Mouse (Mus musculus) left cerebral cortex, adult 8-10 months (tissue): Measurements from ENCODE around the gene Runx2. TPM values are rescaled to one million over a fixed set of nuclear protein-coding genes. Genes with fewer than 3 reads are reported as not detected.

Experiments used
- DNase-seq, 2 experiments: peaks; one replicate each; pipeline ENCODE4 v3.0.0; 2022; ENCODE audit warnings: low spot score in 2 of 2
- total RNA-seq, 4 experiments: library from RNA; stranded (reverse); gene quantifications; 2 replicates each; pipeline ENCODE4 v1.2.4; 2022

Gene Runx2
- 10 to 100 TPM in 1 of 4 experiments, 1 to 10 TPM in 3; 8.9 to 12.6 (median 9.8) TPM for total RNA-seq

DNA sequence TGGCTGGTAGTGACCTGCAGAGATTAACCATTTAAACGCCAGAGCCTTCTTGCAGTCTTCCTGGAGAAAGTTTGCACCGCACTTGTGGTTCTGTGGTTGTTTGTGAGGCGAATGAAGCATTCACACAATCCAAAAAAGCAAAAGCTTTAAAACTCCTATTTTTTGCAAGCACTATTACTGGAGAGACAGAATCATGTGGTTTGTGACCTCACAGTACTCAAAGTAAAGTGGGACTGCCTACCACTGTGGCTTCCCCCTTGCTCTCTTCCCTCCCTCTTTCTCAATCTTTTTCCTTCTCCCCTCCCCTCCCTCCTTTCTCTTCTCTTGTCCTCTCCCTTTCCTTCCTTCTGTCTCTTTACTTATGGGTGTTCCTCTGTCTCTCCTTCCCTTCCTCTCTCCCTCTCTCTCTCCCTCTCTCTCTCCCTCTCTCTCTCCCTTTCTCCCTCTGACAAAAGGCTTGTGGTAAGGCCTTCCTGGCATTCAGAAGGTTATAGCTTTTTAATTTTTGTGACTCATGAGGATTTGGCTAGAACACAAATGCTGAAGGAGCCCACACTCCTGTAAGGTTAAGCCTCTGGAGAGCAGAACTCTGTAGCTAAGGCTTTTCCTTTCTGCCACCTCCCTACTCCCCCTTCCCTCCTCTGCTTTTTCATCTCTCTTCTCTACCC lies at the start of gene Runx2:
Gene Runx2 (minus strand): TSS at position 290 of the 668 bp plus-strand sequence.
- DNase-seq: no peak

DNA sequence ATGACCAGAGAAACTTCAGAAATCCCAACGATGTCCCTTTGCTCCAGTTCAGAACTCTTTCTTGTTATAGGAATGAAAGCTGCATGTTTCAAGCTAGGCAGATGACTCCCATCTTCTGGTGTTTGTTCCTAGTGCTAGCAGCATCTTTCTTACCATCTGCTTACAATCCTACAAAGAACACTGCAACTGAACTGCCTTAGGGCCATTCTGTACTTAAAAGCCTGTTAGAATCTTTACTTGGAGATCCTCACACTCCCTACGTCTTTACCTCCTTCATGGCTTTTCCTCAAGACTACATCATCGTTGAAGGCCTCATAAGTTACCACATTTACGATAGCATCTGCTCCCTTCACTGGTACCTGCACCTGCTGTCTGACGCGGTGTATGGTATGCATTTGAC lies 48.6 kb upstream of the Runx2 start:
- no peak for DNase-seq

- DNase-seq: no peak
Observed at GRCm38 (mm10) chr17:44842184-44842583, 27.6 kb upstream of the Runx2 start.

DNA sequence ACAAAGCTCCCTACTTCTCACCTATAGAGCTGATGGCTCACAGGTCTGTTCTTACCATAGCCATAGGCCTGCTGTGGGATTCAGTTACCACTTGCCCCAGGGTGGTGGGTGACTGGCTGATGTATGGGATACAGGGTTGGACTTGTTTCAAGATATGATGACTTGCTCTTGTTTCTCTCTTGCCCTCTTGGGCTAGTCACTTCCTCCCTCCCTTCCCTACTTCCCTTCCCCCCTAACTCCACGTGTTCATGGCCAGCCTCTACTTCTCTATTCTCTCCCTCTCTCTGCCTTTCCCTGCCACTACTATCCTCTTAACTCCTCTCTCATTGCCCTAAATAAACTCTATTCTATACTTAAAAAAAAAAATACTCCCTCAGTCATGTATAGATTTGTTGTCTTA lies 16.6 kb upstream of the Runx2 start:
- DNase-seq: no peak

DNA sequence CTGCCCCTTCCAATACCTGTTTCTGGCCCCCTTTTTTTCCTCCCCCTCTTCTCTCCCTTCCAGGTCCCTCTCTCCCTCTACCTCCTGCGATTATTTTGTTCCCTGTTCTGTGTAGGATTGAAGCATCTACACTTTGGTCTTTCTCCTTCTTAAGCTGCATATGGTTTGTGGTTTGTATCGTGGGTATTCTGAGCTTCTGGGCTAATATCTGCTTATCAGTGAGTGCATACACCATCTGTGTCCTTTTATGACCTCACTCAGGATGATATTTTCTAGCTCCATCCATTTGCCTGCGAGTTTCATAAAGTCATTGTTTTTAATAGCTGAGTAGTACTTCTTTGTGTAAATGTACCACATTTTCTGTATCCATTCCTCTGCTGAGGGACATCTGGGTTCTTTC lies 15.0 kb upstream of the Runx2 start:
- DNase-seq: no peak

- no peak for DNase-seq
Observed at GRCm38 (mm10) chr17:44827964-44828363, 13.4 kb upstream of the Runx2 start.

- no peak for DNase-seq
Observed at GRCm38 (mm10) chr17:44827124-44827523, 12.5 kb upstream of the Runx2 start.

DNA sequence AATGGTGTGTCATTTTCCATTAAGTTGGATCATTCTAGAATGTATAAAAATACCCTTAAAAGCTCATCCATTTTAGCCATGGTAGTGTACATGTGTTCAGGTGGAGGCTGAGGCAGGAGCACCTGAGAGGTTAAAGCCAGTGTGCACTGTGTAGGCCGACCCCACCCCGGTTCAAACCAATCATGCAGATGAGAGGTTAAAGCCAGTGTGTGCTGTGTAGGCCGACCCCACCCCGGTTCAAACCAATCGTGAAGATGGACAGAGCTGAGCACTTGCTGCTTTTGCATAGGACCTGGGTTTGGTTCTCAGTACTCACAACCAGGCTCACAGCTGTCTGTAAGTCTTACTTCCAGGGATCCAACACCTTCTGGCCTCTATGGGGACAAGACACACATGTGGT lies 7.3 kb upstream of the Runx2 start:
- no peak for DNase-seq

DNA sequence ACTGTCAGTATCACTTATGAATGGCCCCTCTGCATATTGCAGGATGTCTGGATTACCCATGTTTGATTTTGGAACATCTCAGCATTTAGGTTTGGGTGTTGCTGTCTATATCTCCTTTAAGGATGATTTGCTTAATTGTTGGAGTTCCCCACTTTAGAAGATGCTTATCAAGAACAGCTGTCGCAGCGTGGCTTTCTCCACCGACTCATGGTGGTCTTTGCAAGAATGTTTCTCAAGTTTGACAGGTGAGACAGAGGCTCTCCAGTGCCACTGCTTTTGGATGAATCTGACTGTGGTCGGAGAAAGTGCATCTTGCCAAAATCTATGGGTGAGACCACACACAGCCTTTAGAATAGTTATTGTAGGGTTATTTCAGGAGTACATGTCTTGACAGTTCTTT lies 5.2 kb upstream of the Runx2 start:
- no peak for DNase-seq

- no peak for DNase-seq
Observed at GRCm38 (mm10) chr17:44818825-44819224, 4.2 kb upstream of the Runx2 start.

DNA sequence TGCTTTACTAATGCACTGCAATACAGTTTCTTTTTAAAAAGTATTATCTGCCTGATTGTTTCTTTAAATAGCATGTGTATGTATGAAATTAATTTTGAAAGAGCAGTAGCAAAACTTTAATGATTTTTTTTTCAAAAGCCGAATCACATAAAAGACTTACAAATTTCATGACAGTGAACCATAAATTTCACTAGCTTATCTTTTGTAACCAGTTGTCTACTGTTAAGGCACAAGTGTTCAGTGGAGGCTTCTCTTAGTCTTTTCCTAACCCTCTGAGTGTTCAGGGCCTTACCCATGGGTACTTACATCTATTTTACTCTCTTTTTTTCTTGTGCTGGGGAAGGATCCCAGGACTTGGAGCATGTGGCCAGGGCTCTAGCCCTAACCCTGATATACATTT lies 7.6 kb downstream of the Runx2 start:
- DNase-seq: no peak

- DNase-seq: no peak
Observed at GRCm38 (mm10) chr17:44797331-44797730, 17.3 kb downstream of the Runx2 start.

DNA sequence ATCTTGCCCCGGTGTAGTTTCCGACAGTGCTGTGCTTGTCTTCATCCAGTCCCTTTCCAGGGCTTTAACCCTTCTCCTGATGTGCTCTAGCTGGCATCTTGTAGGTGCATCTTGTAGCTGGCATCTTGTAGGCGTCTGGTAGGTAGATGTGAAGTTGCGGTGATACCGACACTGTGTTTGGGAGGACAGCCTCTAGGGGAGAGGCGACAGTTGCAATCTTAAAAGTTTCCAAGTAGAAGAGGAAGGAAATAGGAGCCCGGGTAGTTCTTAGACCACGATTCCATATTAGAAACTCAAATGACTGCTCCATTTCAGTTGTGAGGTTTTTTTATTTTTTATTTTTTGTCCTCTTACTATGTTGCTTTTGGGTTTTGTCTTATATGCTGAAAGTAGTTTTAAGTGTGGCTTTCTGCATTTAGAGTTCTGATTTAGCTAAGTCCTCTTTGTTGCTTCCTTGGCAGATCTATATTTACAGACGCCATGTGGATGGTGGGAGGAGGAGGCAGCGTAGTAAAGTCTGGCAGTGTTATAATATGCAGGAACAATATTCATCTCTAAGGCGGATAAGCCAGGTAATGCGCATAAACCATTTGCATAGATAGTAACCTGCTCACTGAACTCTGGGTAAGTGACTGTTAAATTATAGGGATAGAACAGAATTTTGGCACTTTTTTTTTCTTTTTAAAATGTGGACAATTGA lies 22.2 kb downstream of the Runx2 start:
- peak in 1 of 2 experiments; percentile 51 for DNase-seq

DNA sequence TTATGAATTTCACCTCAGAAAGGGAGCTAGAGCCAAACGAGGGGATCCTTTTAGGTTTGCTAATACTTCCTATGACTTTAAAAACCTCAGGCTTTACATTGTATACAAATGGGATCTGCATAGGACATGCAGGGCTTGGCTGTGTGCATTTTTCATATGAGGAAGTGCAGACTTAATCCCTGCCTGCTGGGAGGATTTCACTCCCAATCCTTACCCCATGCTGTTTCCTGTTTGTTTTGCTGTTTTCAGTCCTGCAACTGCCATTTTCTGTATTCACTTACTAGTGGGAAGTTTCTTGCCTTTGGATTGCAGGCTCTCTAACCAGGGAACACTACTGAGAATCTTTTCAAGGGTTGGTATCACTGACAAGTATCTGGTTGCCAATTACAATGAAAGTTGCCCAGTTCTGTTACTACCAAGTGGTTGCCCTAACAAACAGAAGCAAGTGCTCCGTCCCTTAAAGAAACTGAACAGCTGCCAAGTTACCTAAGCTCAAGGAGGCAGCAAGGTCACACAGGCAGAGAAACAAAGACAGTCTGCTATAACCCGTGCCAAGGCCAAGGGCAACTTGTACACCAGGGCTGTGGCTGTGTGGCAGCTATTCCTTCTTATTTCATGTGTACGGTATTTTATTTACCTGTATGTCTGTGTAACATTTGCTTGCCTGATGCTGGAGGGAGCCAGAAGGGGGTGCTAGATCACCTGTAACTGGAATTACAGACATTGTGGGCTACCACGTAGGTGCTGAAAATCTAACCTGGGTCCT lies 25.4 kb downstream of the Runx2 start:
- no peak for DNase-seq

- DNase-seq: no peak
Observed at GRCm38 (mm10) chr17:44783143-44783542, 31.5 kb downstream of the Runx2 start.

GRCm38 (mm10) chr17:44782366-44782765 lies 32.2 kb downstream of the Runx2 start:
- DNase-seq: no peak

- DNase-seq: no peak
Observed at GRCm38 (mm10) chr17:44780353-44780752, 34.2 kb downstream of the Runx2 start.

GRCm38 (mm10) chr17:44778141-44778540 lies 36.5 kb downstream of the Runx2 start:
- DNase-seq: no peak

- peak; percentile 58 to 67 for DNase-seq
Observed at GRCm38 (mm10) chr17:44777337-44777804, 37.2 kb downstream of the Runx2 start.

DNA sequence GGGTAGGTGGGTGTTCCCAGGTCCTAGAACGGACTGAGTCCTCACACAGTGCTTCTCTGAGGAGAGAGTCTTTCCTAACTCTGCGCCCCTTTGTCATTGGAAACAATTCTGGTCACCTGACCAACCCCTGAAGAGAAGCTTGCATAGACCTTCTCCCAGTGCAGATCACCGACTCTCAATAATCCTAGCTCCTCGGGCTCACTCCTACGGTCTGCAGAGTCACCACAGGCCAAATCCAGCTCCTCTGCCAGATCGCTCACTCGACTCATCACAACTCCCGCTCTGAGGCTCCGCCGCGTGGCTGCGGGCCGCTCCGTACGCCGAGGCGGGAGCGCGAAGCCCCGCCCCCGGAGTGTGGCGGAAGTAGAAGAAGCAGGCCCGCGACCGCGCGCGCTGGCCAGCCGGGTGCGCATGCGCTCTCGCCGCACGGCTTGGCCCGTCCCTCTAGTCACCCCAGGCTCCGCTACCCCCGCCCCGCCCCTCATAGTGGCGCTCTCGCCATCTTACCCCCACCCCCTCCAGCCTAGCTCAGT lies 37.8 kb downstream of the Runx2 start, which contains the start of gene Supt3:
Gene Supt3 (plus strand): TSS at position 415 of the 533 bp plus-strand sequence.
- peak; percentile 89 to 96 for DNase-seq

DNA sequence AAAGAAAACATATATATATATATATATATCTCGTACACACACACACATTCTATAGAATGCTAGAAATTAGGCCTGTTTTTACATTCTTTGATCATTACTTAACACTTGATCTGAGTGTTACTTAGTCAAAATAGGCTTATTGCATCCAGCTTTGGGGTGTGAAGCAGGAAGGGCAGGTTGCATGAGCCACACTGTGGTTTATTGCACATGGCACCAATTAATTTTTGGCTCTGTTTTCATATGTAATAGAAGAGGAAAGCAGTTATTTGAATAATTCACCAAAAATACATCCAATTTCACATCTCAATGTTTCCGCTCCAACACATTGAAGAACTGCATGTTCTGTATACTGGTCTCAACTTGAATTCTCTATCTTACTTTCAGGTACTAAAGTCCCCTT lies 42.0 kb downstream of the Runx2 start:
- DNase-seq: no peak

DNA sequence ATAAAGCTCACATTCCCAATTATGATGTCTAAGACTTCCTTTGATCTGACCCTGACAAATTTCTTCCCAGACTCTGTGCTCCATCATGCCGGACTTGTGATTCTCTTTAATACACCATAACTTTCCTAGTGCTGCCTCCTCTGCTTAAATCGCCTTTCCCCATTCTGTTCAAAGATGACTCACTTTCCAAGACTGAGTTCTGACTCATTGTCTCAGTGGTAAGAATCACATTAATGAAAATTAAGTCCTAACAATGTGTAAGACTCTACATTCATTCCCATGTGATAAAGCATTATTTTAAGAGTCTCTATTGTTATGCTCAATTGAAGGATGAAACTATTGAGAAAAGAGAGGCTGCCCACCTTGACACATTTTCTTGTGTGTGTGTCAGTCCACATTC lies 43.7 kb downstream of the Runx2 start:
- no peak for DNase-seq
